Mouse (Mus musculus) kidney, adult 18-20 months (tissue): ENCODE measurements around the gene Zbtb11.

ENCODE experiments used
- DNase-seq: peaks from one replicate; pipeline ENCODE4 v3.0.0; 2021

The Zbtb11 gene

GRCm38 (mm10) chr16:56055911-56056310, 82.2 kb downstream of the Zbtb11 start:
- DNase-seq = no peak

- no peak for DNase-seq
These were observed 83.4 kb downstream of the Zbtb11 start for GRCm38 (mm10) chr16:56056944-56057590.

GRCm38 (mm10) chr16:56058151-56058550, 84.5 kb downstream of the Zbtb11 start:
- DNase-seq = no peak
